Mouse (Mus musculus): Measurements from ENCODE around the gene Bcl11a. TPM values are rescaled to one million over a fixed set of nuclear protein-coding genes. Genes with fewer than 3 reads are reported as not detected.
A peak's percentile ranks its signal among the peaks of the same experiment; 100 is the strongest.

Gene Bcl11a
- polyA plus RNA-seq (2015; fragmentation: Nextera tagmentation; extraction: Ambion mirVana), result 5.9 and 6.5 TPM in 2 replicates

- peak within 1 kb of the TSS; percentile 72 for H3K9ac ChIP-seq (ENCODE audit: low read depth, low read length)
- under 1% methylated on average over 41 of the region's 51 CpGs for WGBS
- no peaks in the 10 kb centered on the region for H3K9me3 ChIP-seq (ENCODE audit: control insufficient read depth)
- H3K27me3 ChIP-seq (replicated peaks; ENCODE audit: control insufficient read depth, insufficient read depth, low read length), result peaks cover 17% of the 10 kb centered on the region
- no peaks in the 10 kb centered on the region for H3K36me3 ChIP-seq (ENCODE audit: control insufficient read depth, insufficient read depth)
- H3K4me2 ChIP-seq (replicated peaks; ENCODE audit: low read depth), result peak within 1 kb of the TSS; percentile 100
- ATAC-seq, result peak; percentile 43
- peak within 1 kb of the TSS; percentile 87 for H3K27ac ChIP-seq (ENCODE audit: low read depth, low read length)
- H3K4me3 ChIP-seq (ENCODE audit: low read depth, low read length), result peak within 1 kb of the TSS; percentile 76
- no peak for TF ChIP-seq CTCF (IDR thresholded peaks at IDR 0.05; ENCODE audit: low read depth)
- no peaks in the 10 kb centered on the region for H3K4me1 ChIP-seq (replicated peaks; ENCODE audit: control insufficient read depth, insufficient read depth, low read length)
Observed at GRCm38 (mm10) chr11:24077795-24078705, at the start of gene Bcl11a. TSS of gene Bcl11a (plus strand) at chr11:24078056.

DNA sequence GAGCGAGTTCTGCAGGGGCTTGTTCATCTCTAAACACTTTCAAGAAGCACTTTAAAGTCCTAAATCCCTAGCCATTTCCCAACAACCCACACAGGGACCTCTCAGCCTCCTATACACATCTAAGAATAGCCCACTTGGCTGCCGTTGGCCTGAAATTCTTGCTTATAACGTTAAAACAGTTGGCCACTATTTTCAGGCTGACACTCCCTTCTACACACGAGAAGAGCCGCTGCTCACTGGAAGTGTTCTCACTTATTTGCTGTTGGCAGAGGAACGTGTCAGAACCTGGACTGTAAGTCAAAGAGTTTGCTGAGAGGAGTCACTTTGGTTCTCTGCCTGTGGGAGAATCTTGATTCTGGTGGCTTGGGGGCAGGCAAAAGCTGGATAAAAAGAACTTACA, 33.8 kb upstream of the Bcl11a start:
- Histone ChIP-seq H3K4me3 (ENCODE audit: low read depth, low read length) (no peak overlapping the region), H3K27ac (ENCODE audit: low read depth, low read length) (no peak overlapping the region), H3K9me3 (ENCODE audit: control insufficient read depth) (no peaks in the 10 kb centered on the region), H3K27me3 (replicated peaks; ENCODE audit: control insufficient read depth, insufficient read depth, low read length) (no peaks in the 10 kb centered on the region), H3K9ac (ENCODE audit: low read depth, low read length) (no peak overlapping the region), H3K4me2 (replicated peaks; ENCODE audit: low read depth) (no peak overlapping the region), H3K4me1 (replicated peaks; ENCODE audit: control insufficient read depth, insufficient read depth, low read length) (no peaks in the 10 kb centered on the region), H3K36me3 (ENCODE audit: control insufficient read depth, insufficient read depth) (no peaks in the 10 kb centered on the region)
- ATAC-seq, result no peak
- no peak for TF ChIP-seq CTCF (IDR thresholded peaks at IDR 0.05; ENCODE audit: low read depth)
- WGBS, result 70% methylated on average over 6 of the region's 6 CpGs

- TF ChIP-seq CTCF (IDR thresholded peaks at IDR 0.05; ENCODE audit: low read depth), result peak; percentile 100
- peak; percentile 38; the same call in 1 of the 2 replicates for ATAC-seq
Observed at GRCm38 (mm10) chr11:24049226-24050031, 28.4 kb upstream of the Bcl11a start.

DNA sequence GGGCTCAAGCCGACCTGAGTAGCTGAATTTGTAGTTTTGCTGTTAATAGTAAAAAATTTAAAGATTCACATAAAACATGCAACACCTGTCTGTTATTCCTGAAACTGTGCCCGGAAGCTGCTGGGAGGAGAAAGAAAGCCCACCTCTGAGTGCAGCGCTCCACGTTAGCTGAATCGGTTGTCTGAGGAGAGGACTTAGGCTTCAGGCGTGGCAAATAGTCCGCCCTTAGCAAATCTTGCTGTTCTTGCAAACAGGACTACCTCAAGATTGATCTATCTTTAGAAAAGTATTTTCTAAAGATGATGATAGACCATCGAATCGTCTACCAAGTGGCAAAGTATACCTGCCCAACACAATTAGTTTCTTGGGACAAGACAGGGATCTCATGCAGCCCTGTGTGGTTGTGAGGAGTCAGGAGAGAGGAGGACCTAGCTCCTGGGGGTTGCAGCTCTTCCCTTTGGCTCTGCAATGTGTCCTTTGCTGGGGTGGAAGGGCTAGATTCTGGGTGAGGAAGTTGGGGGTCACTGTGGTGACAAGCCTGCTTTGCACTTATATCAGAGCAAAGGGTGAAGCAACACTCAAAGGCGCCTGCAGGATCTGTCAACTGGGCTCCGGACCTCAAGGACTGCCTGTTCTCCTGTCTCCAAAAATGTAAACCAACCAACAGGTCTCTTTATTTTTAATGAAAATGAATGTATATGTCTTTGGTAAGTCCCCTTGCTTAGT, 27.7 kb upstream of the Bcl11a start:
- Histone ChIP-seq H3K4me3 (ENCODE audit: low read depth, low read length) (no peak overlapping the region), H3K36me3 (ENCODE audit: control insufficient read depth, insufficient read depth) (no peaks in the 10 kb centered on the region), H3K4me1 (replicated peaks; ENCODE audit: control insufficient read depth, insufficient read depth, low read length) (no peaks in the 10 kb centered on the region; the same call in 1 of the 2 replicates), H3K27me3 (replicated peaks; ENCODE audit: control insufficient read depth, insufficient read depth, low read length) (no peaks in the 10 kb centered on the region), H3K27ac (ENCODE audit: low read depth, low read length) (no peak overlapping the region), H3K9me3 (ENCODE audit: control insufficient read depth) (no peaks in the 10 kb centered on the region), H3K9ac (ENCODE audit: low read depth, low read length) (no peak overlapping the region), H3K4me2 (replicated peaks; ENCODE audit: low read depth) (no peak overlapping the region)
- no peak for TF ChIP-seq CTCF (IDR thresholded peaks at IDR 0.05; ENCODE audit: low read depth)
- WGBS, result 78% methylated on average over 11 of the region's 11 CpGs
- no peak for ATAC-seq

More at GRCm38 (mm10) chr11:24049226-24050031, 28.4 kb upstream of the Bcl11a start:
- H3K9me3 ChIP-seq (ENCODE audit: control insufficient read depth), result no peaks in the 10 kb centered on the region
- peak overlapping the region; percentile 28; the same call in 1 of the 2 replicates for H3K9ac ChIP-seq (ENCODE audit: low read depth, low read length)
- H3K4me2 ChIP-seq (replicated peaks; ENCODE audit: low read depth), result peak overlapping the region; percentile 74
- peak overlapping the region; percentile 44 for H3K4me3 ChIP-seq (ENCODE audit: low read depth, low read length)
- 7% methylated on average over 28 of the region's 28 CpGs for WGBS
- no peaks in the 10 kb centered on the region for H3K36me3 ChIP-seq (ENCODE audit: control insufficient read depth, insufficient read depth)
- H3K4me1 ChIP-seq (replicated peaks; ENCODE audit: control insufficient read depth, insufficient read depth, low read length), result no peaks in the 10 kb centered on the region; the same call in 1 of the 2 replicates
- no peak overlapping the region for H3K27ac ChIP-seq (ENCODE audit: low read depth, low read length)
- H3K27me3 ChIP-seq (replicated peaks; ENCODE audit: control insufficient read depth, insufficient read depth, low read length), result no peaks in the 10 kb centered on the region

DNA sequence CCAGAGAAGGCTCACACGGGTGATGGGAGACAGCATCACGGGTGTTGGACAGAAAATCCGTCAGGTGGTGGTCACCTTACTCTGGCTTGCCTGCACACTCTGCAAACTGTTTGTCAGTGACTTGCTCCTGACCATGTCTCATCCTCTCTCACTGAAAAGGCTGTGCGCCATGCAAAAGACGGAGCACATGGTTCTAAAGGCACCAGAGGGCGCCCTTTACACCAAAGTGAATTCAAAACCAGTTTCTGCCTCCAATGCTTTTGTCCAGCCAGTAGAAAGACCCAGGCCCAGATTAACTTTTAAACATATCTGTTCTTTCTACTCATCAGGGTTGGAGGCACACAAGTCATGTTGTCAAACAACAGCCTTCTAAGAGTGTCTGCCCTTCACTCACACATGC, 25.0 kb upstream of the Bcl11a start:
- Histone ChIP-seq H3K4me1 (replicated peaks; ENCODE audit: control insufficient read depth, insufficient read depth, low read length) (no peaks in the 10 kb centered on the region; the same call in 1 of the 2 replicates), H3K9me3 (ENCODE audit: control insufficient read depth) (no peaks in the 10 kb centered on the region), H3K36me3 (ENCODE audit: control insufficient read depth, insufficient read depth) (no peaks in the 10 kb centered on the region), H3K27ac (ENCODE audit: low read depth, low read length) (no peak overlapping the region), H3K4me2 (replicated peaks; ENCODE audit: low read depth) (no peak overlapping the region), H3K27me3 (replicated peaks; ENCODE audit: control insufficient read depth, insufficient read depth, low read length) (no peaks in the 10 kb centered on the region), H3K9ac (ENCODE audit: low read depth, low read length) (no peak overlapping the region), H3K4me3 (ENCODE audit: low read depth, low read length) (no peak overlapping the region)
- TF ChIP-seq CTCF (IDR thresholded peaks at IDR 0.05; ENCODE audit: low read depth), result peak; percentile 53
- ATAC-seq, result no peak
- 77% methylated on average over 6 of the region's 6 CpGs for WGBS
